Mouse (Mus musculus): ENCODE data around the gene Ptprc. TPM values are rescaled to one million over a fixed set of nuclear protein-coding genes. Genes with fewer than 3 reads are reported as not detected.

The Ptprc gene
- total and polyA plus RNA-seq, 2 experiments from 2014 or later: 0.90 to 4.1 TPM

DNA sequence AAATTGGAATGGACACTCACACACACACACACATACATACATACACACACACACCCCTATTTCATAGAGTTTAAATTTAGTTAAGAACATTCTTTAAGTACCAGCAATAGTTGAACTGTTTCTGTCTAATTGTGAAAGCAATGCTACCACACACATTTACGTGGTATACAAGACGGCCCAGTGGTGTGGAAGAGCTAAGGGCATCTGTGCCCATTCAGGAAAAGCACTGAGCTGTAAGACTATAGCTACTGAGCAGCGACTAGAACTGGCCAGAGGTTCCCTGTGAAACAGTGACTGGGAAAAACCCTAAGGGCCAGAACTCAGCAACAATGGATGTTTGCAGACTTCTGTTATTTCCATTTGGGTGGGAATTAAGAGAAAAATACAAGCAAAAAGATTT lies 17.3 kb downstream of the Ptprc start:
- no peaks in the 10 kb centered on the region for H3K4me1 ChIP-seq (ENCODE audit: insufficient read depth, low read length)
- no peak overlapping the region for H3K4me2 ChIP-seq (ENCODE audit: low read depth, low read length, poor library complexity, severe bottlenecking)
- WGBS: 30% methylated on average over 3 of the region's 3 CpGs
- no peak overlapping the region for H3K27ac ChIP-seq (ENCODE audit: low read depth, low read length)
- H3K9ac ChIP-seq (replicated peaks; ENCODE audit: low read length, poor library complexity, severe bottlenecking): no peak overlapping the region
- DNase-seq (ENCODE audit: low spot score): peak; percentile 15
- H3K36me3 ChIP-seq (ENCODE audit: insufficient read depth, low read length): no peaks in the 10 kb centered on the region
- no peak overlapping the region for H3K4me3 ChIP-seq (ENCODE audit: low read depth, low read length)
- no peak for ATAC-seq (ENCODE audit: low FRiP score)
- no peaks in the 10 kb centered on the region for H3K27me3 ChIP-seq (ENCODE audit: insufficient read depth, low read length)
- TF ChIP-seq CTCF (IDR thresholded peaks at IDR 0.05): no peak
- no peaks in the 10 kb centered on the region for H3K9me3 ChIP-seq (ENCODE audit: low read length)

DNA sequence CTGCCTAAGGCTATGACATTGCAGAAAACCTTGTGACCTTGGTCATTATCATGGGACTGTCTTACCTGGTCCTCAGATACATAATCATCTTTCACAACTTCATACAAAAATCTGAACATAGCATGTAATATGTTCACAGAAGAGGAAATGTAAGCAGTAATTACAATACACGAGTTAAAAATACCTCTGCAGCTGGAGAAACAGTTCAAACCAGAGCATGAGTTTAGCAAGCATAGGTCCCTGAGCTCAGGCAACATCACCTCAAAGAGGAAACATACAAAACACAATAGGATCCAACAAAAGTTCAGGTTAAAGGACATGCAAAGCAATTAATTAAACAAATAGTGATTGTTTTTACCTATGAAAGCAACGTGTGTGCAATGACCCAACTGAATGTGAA lies 17.8 kb downstream of the Ptprc start:
- Histone ChIP-seq H3K36me3 (ENCODE audit: insufficient read depth, low read length) (no peaks in the 10 kb centered on the region), H3K27ac (ENCODE audit: low read depth, low read length) (no peak overlapping the region), H3K9ac (replicated peaks; ENCODE audit: low read length, poor library complexity, severe bottlenecking) (no peak overlapping the region), H3K27me3 (ENCODE audit: insufficient read depth, low read length) (no peaks in the 10 kb centered on the region), H3K4me1 (ENCODE audit: insufficient read depth, low read length) (no peaks in the 10 kb centered on the region), H3K4me2 (ENCODE audit: low read depth, low read length, poor library complexity, severe bottlenecking) (no peak overlapping the region), H3K9me3 (ENCODE audit: low read length) (no peaks in the 10 kb centered on the region), H3K4me3 (ENCODE audit: low read depth, low read length) (no peak overlapping the region)
- TF ChIP-seq CTCF (IDR thresholded peaks at IDR 0.05): no peak
- 79% methylated on average over 2 of the region's 2 CpGs for WGBS
- DNase-seq (ENCODE audit: low spot score) (no peak), ATAC-seq (ENCODE audit: low FRiP score) (no peak)

DNA sequence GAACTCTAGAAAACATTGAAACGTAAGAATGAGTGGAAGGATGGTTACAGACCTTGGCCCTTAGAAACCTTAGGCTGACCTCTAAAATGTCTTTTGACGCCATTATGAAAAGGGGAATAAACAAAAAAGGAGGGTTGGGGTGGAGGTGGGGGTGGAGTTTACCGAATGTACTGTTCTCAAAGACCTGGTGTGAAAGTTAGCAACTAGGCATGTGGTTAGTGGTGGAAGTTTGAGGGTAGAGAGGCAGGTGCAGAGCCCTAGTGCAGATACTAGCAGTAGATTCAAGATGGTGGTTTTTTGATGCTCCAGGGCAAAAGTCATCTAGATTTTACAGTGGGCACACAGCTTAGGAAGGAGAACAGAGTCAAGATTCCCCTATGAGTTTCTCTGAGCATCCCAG lies 18.5 kb downstream of the Ptprc start:
- no peak for TF ChIP-seq CTCF (IDR thresholded peaks at IDR 0.05)
- WGBS: 89% methylated on average over 3 of the region's 3 CpGs

DNA sequence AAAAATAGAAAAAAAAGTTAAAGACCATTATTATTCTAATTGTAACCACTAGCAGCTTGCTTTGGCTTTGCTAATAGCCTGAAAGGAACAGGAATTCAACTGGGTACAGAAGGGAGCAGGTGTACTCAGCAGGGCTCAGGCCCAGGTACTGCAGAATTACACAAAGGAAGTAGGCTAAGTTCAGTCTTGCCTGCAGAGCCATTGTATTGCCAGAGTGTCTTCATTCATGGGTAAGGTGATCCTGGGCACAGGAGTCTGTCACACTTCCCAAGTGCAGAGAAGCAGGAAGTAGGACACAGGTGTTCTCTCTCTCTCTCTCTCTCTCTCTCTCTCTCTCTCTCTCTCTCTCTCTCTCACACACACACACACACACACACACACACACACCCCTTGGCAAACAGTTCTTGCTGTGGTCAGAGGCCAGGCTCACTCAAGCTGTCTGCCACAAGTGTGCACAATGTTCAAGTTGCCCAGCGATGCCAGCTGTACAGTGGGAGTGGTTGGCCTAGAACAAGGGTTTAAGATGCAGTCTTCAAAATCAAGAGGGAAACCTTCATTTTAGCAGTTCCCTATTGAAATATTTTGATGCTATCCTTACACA lies 21.2 kb downstream of the Ptprc start:
- no peak overlapping the region for H3K4me2 ChIP-seq (ENCODE audit: low read depth, low read length, poor library complexity, severe bottlenecking)
- H3K4me3 ChIP-seq (ENCODE audit: low read depth, low read length): no peak overlapping the region
- ATAC-seq (ENCODE audit: low FRiP score) (no peak), DNase-seq (ENCODE audit: low spot score) (no peak)
- no peaks in the 10 kb centered on the region for H3K9me3 ChIP-seq (ENCODE audit: low read length)
- no peaks in the 10 kb centered on the region for H3K36me3 ChIP-seq (ENCODE audit: insufficient read depth, low read length)
- 74% methylated on average over 1 of the region's 1 CpGs for WGBS
- TF ChIP-seq CTCF (IDR thresholded peaks at IDR 0.05): no peak
- H3K27ac ChIP-seq (ENCODE audit: low read depth, low read length): no peak overlapping the region
- no peaks in the 10 kb centered on the region for H3K27me3 ChIP-seq (ENCODE audit: insufficient read depth, low read length)
- H3K9ac ChIP-seq (replicated peaks; ENCODE audit: low read length, poor library complexity, severe bottlenecking): no peak overlapping the region
- no peaks in the 10 kb centered on the region for H3K4me1 ChIP-seq (ENCODE audit: insufficient read depth, low read length)

More for the DNA sequence above, 18.5 kb downstream of the Ptprc start:
- H3K4me1 ChIP-seq (ENCODE audit: insufficient read depth, low read length): no peaks in the 10 kb centered on the region
- no peaks in the 10 kb centered on the region for H3K27me3 ChIP-seq (ENCODE audit: insufficient read depth, low read length)
- H3K9me3 ChIP-seq (ENCODE audit: low read length): no peaks in the 10 kb centered on the region
- no peak overlapping the region for H3K4me2 ChIP-seq (ENCODE audit: low read depth, low read length, poor library complexity, severe bottlenecking)
- no peaks in the 10 kb centered on the region for H3K36me3 ChIP-seq (ENCODE audit: insufficient read depth, low read length)
- no peak overlapping the region for H3K4me3 ChIP-seq (ENCODE audit: low read depth, low read length)
- no peak for ATAC-seq (ENCODE audit: low FRiP score)
- H3K9ac ChIP-seq (replicated peaks; ENCODE audit: low read length, poor library complexity, severe bottlenecking): no peak overlapping the region
- no peak overlapping the region for H3K27ac ChIP-seq (ENCODE audit: low read depth, low read length)
- no peak for DNase-seq (ENCODE audit: low spot score)

DNA sequence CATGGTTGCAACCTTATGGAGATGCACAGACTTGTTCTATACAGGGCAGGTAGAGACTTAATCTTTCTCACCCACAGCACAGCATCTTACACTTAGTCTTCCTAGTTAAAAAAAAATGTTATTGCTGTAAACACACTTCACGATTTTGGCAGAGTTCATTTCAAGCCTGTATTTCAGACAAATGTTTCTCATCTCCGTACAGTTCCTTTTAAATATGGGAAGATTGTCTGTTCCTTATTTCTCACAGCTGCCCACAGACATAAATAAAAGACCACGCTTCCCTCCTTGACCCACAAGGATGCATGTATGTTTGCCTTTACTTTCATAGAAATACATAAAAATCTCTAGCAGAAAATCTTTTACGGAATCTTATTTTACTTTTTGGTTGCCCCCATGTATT lies 22.4 kb downstream of the Ptprc start:
- H3K4me1 ChIP-seq (ENCODE audit: insufficient read depth, low read length): 0 out of 2 replicates have a peak, but pooled peaks cover 4% of the 10 kb centered on the region
- ATAC-seq (ENCODE audit: low FRiP score): no peak
- no peak overlapping the region for H3K4me2 ChIP-seq (ENCODE audit: low read depth, low read length, poor library complexity, severe bottlenecking)
- no peak overlapping the region for H3K9ac ChIP-seq (replicated peaks; ENCODE audit: low read length, poor library complexity, severe bottlenecking)
- H3K4me3 ChIP-seq (ENCODE audit: low read depth, low read length): no peak overlapping the region
- no peak overlapping the region for H3K27ac ChIP-seq (ENCODE audit: low read depth, low read length)
- no peaks in the 10 kb centered on the region for H3K9me3 ChIP-seq (ENCODE audit: low read length)
- DNase-seq (ENCODE audit: low spot score): no peak
- no peak for TF ChIP-seq CTCF (IDR thresholded peaks at IDR 0.05)
- no peaks in the 10 kb centered on the region for H3K36me3 ChIP-seq (ENCODE audit: insufficient read depth, low read length)
- H3K27me3 ChIP-seq (ENCODE audit: insufficient read depth, low read length): no peaks in the 10 kb centered on the region
- WGBS: 94% methylated on average over 4 of the region's 4 CpGs

DNA sequence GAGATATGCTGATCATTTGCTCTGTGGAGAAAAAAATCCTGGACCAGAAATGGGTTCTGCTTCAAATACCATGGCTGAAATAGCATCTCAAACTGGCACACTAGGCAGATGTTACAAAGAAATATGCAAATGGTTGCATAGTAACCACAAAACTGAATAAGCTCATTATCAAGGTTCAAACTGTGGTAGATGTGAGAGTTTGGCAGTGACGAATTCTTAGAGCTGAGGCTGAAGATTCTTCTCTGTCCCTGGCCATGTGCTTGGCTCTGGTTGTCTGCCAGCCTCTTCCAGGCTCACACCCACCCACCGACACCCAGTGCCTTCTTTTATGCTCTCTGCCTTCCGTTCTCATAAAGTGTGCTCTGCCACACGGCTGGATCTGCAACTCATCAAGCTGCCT lies 26.7 kb downstream of the Ptprc start:
- Histone ChIP-seq H3K27me3 (ENCODE audit: insufficient read depth, low read length) (no peaks in the 10 kb centered on the region), H3K4me2 (ENCODE audit: low read depth, low read length, poor library complexity, severe bottlenecking) (no peak overlapping the region), H3K4me3 (ENCODE audit: low read depth, low read length) (no peak overlapping the region), H3K4me1 (ENCODE audit: insufficient read depth, low read length) (0 out of 2 replicates have a peak, but pooled peaks cover 4% of the 10 kb centered on the region), H3K9me3 (ENCODE audit: low read length) (no peaks in the 10 kb centered on the region), H3K36me3 (ENCODE audit: insufficient read depth, low read length) (no peaks in the 10 kb centered on the region), H3K27ac (ENCODE audit: low read depth, low read length) (no peak overlapping the region), H3K9ac (replicated peaks; ENCODE audit: low read length, poor library complexity, severe bottlenecking) (no peak overlapping the region)
- DNase-seq (ENCODE audit: low spot score): peak; percentile 74
- ATAC-seq (ENCODE audit: low FRiP score): peak; percentile 71
- 36% methylated on average over 4 of the region's 4 CpGs for WGBS
- TF ChIP-seq CTCF (IDR thresholded peaks at IDR 0.05): no peak

All from midbrain, postnatal 0 days (tissue).